Mouse (Mus musculus): Measurements from ENCODE around the gene Syngr2.

- TF ChIP-seq EP300 (IDR thresholded peaks at IDR 0.05; ENCODE audit: low read depth in 1 of 2, low read length in 2 of 2) (no peak), USF1 (IDR thresholded peaks at IDR 0.05; ENCODE audit: low read depth, low read length) (no peak), CTCF (IDR thresholded peaks at IDR 0.05 in 2 of 3, conservative IDR thresholded peaks at IDR 0.05 in 1 of 3; ENCODE audit: control insufficient read depth in 1 of 3, insufficient read depth in 1 of 3, low read depth in 2 of 3, low read length in 3 of 3, poor library complexity in 1 of 3, severe bottlenecking in 1 of 3) (no peak), MAFK (IDR thresholded peaks at IDR 0.05; ENCODE audit: borderline replicate concordance, low read depth, low read length) (no peak), GATA1 (IDR thresholded peaks at IDR 0.05; ENCODE audit: low read depth, low read length) (no peak), CHD1 (IDR thresholded peaks at IDR 0.05; ENCODE audit: low read depth, low read length) (no peak; the same call in 1 of the 2 replicates), ELF1 (IDR thresholded peaks at IDR 0.05; ENCODE audit: low read depth, low read length) (no peak)
Observed at GRCm38 (mm10) chr11:117828149-117828887, 18.9 kb downstream of the Syngr2 start.

Data from MEL (cell line).